Mouse (Mus musculus) spleen, adult 10 weeks (tissue): ENCODE measurements around the gene Sohlh2. TPM values are rescaled to one million over a fixed set of nuclear protein-coding genes. Genes with fewer than 3 reads are reported as not detected.

ENCODE experiments used
- polyA plus RNA-seq: library from polyadenylated mRNA; stranded (reverse); fragments of 350-450 nt; fragmentation: Illumina TruSeq; extraction: RNeasy Lipid Tissue Mini Kit (QIAGEN cat#74804); gene quantifications from one replicate; pipeline ENCODE4 v1.2.3, GENCODE M21; 2015; ENCODE audit warnings: low replicate concordance; ENCODE audit not compliant: insufficient read depth

The Sohlh2 gene
- polyA plus RNA-seq = not detected

DNA sequence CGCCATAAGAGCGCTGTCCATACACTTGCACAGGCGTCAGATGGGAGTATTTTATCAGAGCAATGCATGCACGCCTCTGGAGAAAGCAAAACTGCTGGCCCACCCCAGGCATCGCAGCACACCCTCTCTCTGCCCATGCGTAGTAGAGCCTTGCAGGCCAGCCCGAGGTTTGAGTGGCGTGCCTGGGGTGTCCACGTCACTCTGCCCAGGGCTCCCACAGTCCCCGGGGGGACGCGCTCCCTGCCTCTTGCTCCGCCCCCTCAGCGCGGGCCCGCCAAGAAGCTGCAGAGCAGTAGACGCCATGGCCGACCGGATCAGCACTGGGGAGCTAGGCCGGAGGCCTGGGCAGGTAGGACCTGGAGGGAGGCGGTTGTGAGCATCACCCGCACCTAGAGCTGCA, at the start of gene Sohlh2:
Gene Sohlh2 (plus strand): TSS at position 263 of the 400 bp plus-strand sequence.

DNA sequence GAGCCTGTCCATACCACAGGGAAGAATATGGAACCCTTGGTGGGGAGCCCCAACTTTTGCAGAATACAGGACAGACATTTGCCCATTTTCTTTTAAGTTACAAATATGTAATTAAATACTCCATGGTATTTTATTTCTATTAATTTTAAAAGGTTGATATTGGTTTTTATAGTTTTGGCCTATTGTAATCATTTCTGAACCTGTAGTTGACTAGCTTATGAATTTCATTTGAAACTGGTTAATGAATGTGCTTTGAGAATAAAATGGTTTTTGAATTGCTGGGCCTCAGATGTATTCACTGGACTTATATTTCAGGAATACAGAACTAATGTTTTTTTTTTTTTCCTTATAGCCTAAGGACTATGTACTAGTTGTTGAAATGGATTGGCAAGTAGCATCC, 44.8 kb upstream of the Sohlh2 start, which contains the start of gene Ccdc169:
Gene Ccdc169 (plus strand): TSS at position 301 of the 400 bp plus-strand sequence.

DNA sequence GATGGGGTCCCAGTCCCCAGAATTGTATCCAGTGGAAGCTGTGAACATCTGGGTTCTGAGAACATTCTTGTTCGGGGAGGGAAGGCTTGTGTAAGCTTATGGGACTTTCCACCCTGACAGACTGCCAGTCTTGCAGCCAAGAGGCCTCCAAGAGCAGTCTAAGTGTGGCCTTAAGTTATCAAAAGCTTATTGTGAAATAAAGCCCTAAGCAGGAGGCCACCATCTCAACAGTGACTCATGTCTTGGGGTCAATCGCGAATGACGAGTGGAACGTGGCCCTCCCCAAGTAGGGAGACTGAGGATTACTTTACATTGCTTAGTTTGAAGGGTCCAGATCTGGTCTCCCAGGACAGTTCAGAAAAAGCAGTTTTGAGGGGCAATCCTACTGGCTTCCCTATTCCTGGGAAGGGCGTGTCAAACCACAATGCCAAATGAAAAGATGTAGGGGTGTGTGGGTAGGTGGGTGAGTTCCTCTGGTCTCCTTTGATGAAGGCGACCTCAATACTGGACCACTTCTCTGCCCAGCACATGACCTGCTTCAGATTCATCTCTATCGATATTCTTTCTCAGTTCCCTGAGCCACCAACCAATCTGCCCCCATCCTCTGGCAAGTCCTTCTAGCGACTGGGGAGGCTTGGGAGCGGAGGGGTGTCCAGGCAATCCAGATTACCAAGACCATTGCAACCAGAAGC, 60.0 kb downstream of the Sohlh2 start, which contains the start of gene Dclk1:
Gene Dclk1 (plus strand): TSS at position 635 of the 692 bp plus-strand sequence.

Other genes with a start within 250 kb of the Sohlh2 start
- gene Ccna1, start 126.5 kb upstream of the Sohlh2 start, polyA plus RNA-seq = not detected
- 15.1 TPM for gene Spg20, start 69.9 kb upstream of the Sohlh2 start, polyA plus RNA-seq
- gene Ccdc169, start 44.7 kb upstream of the Sohlh2 start, polyA plus RNA-seq = not detected
- 29.2 TPM for gene Dclk1, start 60.3 kb downstream of the Sohlh2 start, polyA plus RNA-seq